Mouse (Mus musculus): ENCODE measurements around the gene Itga4.

- TF ChIP-seq CTCF (IDR thresholded peaks at IDR 0.05) (no peak), EP300 (IDR thresholded peaks at IDR 0.05) (no peak)
Observed at GRCm38 (mm10) chr2:79357835-79358234, 102.6 kb downstream of the Itga4 start.

All from lung, postnatal 0 days (tissue).